Mouse (Mus musculus): Measurements from ENCODE around the gene Plek2. TPM values are rescaled to one million over a fixed set of nuclear protein-coding genes. Genes with fewer than 3 reads are reported as not detected.

Plek2 gene
- polyA plus RNA-seq, 1 experiment from 2014 or later = 25.3 TPM

GRCm38 (mm10) chr12:78861496-78862253 lies 45.1 kb downstream of the Plek2 start, which contains the start of the genes Atp6v1d and Eif2s1:
Gene Atp6v1d, minus strand, starts transcription at chr12:78861638.
Gene Eif2s1, plus strand, starts transcription at chr12:78861819.
- Histone ChIP-seq H3K36me3 (no peaks in the 10 kb centered on the region; the same call in 1 of the 2 replicates), H3K4me2 (peak within 1 kb of the TSS; percentile 71), H3K9me3 (no peaks in the 10 kb centered on the region), H3K4me1 (peaks cover 17% of the 10 kb centered on the region; the same call in 1 of the 2 replicates), H3K27me3 (replicated peaks) (no peaks in the 10 kb centered on the region), H3K4me3 (replicated peaks) (peak within 1 kb of the TSS; percentile 91), H3K27ac (peak within 1 kb of the TSS; percentile 92), H3K9ac (peak within 1 kb of the TSS; percentile 89)
- peak; percentile 100 for ATAC-seq (ENCODE audit: insufficient read depth, low FRiP score, low read depth)
- under 1% methylated on average over 55 of the region's 55 CpGs for WGBS

DNA sequence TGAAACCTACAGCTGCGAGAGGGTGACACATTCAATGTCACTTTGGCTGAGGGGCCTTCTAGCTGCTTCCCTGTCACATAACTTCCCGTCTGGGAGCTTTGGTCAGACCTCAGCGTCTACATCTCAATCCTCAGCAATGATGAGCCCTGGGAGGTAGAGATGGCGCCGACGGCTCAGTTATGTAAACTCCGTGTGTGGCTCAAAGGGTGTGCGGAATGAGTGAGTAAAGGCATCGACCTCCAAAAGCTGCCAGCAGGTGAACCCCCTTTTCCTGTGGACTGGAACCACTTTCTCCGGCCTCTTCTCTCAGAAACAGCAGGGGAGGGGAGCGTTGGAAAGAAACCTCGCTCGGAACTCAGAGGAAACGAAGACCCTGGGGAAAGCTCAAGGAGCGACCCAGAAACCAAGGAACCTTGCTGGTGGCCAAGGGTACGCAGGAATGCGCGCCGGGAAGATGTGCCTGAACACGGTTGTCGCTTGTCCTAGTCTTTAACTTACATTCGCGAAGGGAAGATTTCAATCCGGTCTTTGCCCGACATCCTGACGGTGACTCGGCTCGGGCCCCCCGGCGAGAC lies 45.8 kb downstream of the Plek2 start:
- peak overlapping the region; percentile 53 for H3K9ac ChIP-seq
- peak overlapping the region; percentile 91 for H3K4me3 ChIP-seq (replicated peaks)
- no peaks in the 10 kb centered on the region; the same call in 1 of the 2 replicates for H3K36me3 ChIP-seq
- no peaks in the 10 kb centered on the region for H3K9me3 ChIP-seq
- peak; percentile 5; the same call in 1 of the 2 replicates for ATAC-seq (ENCODE audit: insufficient read depth, low FRiP score, low read depth)
- peak overlapping the region; percentile 53 for H3K27ac ChIP-seq
- under 1% methylated on average over 30 of the region's 30 CpGs for WGBS
- peak overlapping the region; percentile 71 for H3K4me2 ChIP-seq
- H3K4me1 ChIP-seq = peaks cover 17% of the 10 kb centered on the region; the same call in 1 of the 2 replicates
- H3K27me3 ChIP-seq (replicated peaks) = no peaks in the 10 kb centered on the region

GRCm38 (mm10) chr12:78848246-78848645 lies 58.5 kb downstream of the Plek2 start:
- Histone ChIP-seq H3K9ac (no peak overlapping the region), H3K27ac (no peak overlapping the region), H3K9me3 (no peaks in the 10 kb centered on the region), H3K4me3 (replicated peaks) (no peak overlapping the region), H3K36me3 (peaks cover 10% of the 10 kb centered on the region), H3K4me2 (no peak overlapping the region), H3K27me3 (replicated peaks) (no peaks in the 10 kb centered on the region), H3K4me1 (no peaks in the 10 kb centered on the region)
- 79% methylated on average over 4 of the region's 4 CpGs for WGBS
- no peak for ATAC-seq (ENCODE audit: insufficient read depth, low FRiP score, low read depth)

DNA sequence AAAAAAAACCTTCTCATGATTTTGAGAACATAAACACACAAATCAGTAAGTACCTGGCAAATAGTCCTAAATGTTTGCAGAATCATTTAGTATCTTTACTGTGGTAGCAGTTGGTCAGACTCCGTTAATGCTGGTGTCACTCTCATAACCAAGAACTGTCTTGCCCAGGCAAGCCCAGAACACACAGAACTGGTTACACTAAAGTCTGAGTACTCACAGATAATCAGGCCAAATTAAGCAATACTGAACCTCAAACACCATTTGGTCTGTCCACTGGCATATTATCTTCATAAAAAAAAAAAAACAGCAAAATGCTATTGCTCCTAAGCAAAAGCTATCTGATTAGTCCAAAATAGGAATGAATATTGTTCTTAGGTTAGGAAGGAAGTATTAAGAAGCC lies 64.3 kb downstream of the Plek2 start:
- WGBS = 78% methylated on average over 1 of the region's 1 CpGs
- H3K36me3 ChIP-seq = peaks cover 22% of the 10 kb centered on the region

GRCm38 (mm10) chr12:78839906-78840305 lies 66.9 kb downstream of the Plek2 start:
- H3K27ac ChIP-seq = no peak overlapping the region
- H3K9ac ChIP-seq = no peak overlapping the region
- no peak overlapping the region for H3K4me3 ChIP-seq (replicated peaks)
- H3K27me3 ChIP-seq (replicated peaks) = no peaks in the 10 kb centered on the region
- H3K36me3 ChIP-seq = peaks cover 23% of the 10 kb centered on the region
- H3K4me1 ChIP-seq = no peaks in the 10 kb centered on the region
- no peak overlapping the region for H3K4me2 ChIP-seq
- 83% methylated on average over 4 of the region's 4 CpGs for WGBS
- no peak for ATAC-seq (ENCODE audit: insufficient read depth, low FRiP score, low read depth)
- no peaks in the 10 kb centered on the region for H3K9me3 ChIP-seq

More for the DNA sequence above, 64.3 kb downstream of the Plek2 start:
- no peak overlapping the region for H3K4me3 ChIP-seq (replicated peaks)
- H3K4me2 ChIP-seq = no peak overlapping the region
- no peaks in the 10 kb centered on the region for H3K4me1 ChIP-seq
- no peak overlapping the region for H3K27ac ChIP-seq
- no peak for ATAC-seq (ENCODE audit: insufficient read depth, low FRiP score, low read depth)
- H3K9ac ChIP-seq = no peak overlapping the region
- no peaks in the 10 kb centered on the region for H3K27me3 ChIP-seq (replicated peaks)
- H3K9me3 ChIP-seq = no peaks in the 10 kb centered on the region

Other genes starting within 250 kb of the Plek2 start
- gene Fam71d, start 215.4 kb downstream of the Plek2 start, polyA plus RNA-seq (2015; fragmentation: Nextera tagmentation; extraction: Ambion mirVana) = not detected in 2 replicates
- 20.7 and 21.2 TPM in 2 replicates for gene Mpp5, start 158.1 kb downstream of the Plek2 start, polyA plus RNA-seq (2015; fragmentation: Nextera tagmentation; extraction: Ambion mirVana)
- 59.3 and 60.5 TPM in 2 replicates for gene Atp6v1d, start 45.3 kb downstream of the Plek2 start, polyA plus RNA-seq (2015; fragmentation: Nextera tagmentation; extraction: Ambion mirVana)
- 202 and 224 TPM in 2 replicates for gene Eif2s1, start 45.1 kb downstream of the Plek2 start, polyA plus RNA-seq (2015; fragmentation: Nextera tagmentation; extraction: Ambion mirVana)
- gene Tmem229b, start 100.7 kb upstream of the Plek2 start, polyA plus RNA-seq (2015; fragmentation: Nextera tagmentation; extraction: Ambion mirVana) = 6.1 and 6.5 TPM in 2 replicates
- 4.9 and 5.5 TPM in 2 replicates for gene Plekhh1, start 122.2 kb upstream of the Plek2 start, polyA plus RNA-seq (2015; fragmentation: Nextera tagmentation; extraction: Ambion mirVana)
- gene Pigh, start 182.7 kb upstream of the Plek2 start, polyA plus RNA-seq (2015; fragmentation: Nextera tagmentation; extraction: Ambion mirVana) = 31.7 and 33.0 TPM in 2 replicates
- 1.0 and 1.2 TPM in 2 replicates for gene Arg2, start 223.8 kb upstream of the Plek2 start, polyA plus RNA-seq (2015; fragmentation: Nextera tagmentation; extraction: Ambion mirVana)

Measured in stomach, embryonic 15.5 days (tissue).